Mouse (Mus musculus): ENCODE results near the gene Tmem63a. TPM values are rescaled to one million over a fixed set of nuclear protein-coding genes. Genes with fewer than 3 reads are reported as not detected.

Tmem63a gene
- polyA plus RNA-seq, 1 experiment from 2014 or later, result 1.3 TPM

- WGBS, result 31% methylated on average over 20 of the region's 20 CpGs
- ATAC-seq, result peak; percentile 56
- Histone ChIP-seq H3K27me3 (replicated peaks; ENCODE audit: control insufficient read depth, insufficient read depth, low read length) (peaks cover 36% of the 10 kb centered on the region), H3K27ac (ENCODE audit: low read depth, low read length) (no peak overlapping the region), H3K36me3 (ENCODE audit: control insufficient read depth, insufficient read depth, low read length) (no peaks in the 10 kb centered on the region), H3K4me2 (ENCODE audit: low read length) (peak overlapping the region; percentile 18; the same call in 1 of the 2 replicates), H3K4me1 (ENCODE audit: control insufficient read depth, insufficient read depth, low read length) (peaks cover 5% of the 10 kb centered on the region; the same call in 1 of the 2 replicates), H3K9ac (ENCODE audit: low read length) (no peak overlapping the region), H3K9me3 (replicated peaks; ENCODE audit: control insufficient read depth, low read length) (no peaks in the 10 kb centered on the region), H3K4me3 (ENCODE audit: low read depth, low read length) (no peak overlapping the region)
- peak; percentile 55 for DNase-seq (ENCODE audit: low spot score)
Observed at GRCm38 (mm10) chr1:180945001-180945980, 3.1 kb downstream of the Tmem63a start.

DNA sequence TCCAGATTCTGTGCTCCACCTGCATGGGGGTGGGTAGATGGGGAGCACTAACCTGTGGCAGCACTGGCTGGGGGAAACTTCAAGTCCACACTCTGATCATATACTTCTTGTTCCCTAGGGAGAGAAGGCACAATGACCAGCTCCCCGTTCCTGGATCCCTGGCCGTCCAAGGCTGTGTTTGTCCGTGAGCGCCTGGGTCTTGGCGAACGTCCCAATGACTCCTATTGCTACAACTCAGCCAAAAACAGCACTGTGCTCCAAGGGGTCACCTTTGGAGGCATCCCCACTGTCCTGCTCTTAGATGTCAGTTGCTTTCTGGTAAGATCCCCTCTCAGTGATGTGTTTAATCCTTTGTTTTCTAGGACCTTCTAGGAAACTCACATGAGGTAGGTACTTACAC lies 4.3 kb downstream of the Tmem63a start:
- Histone ChIP-seq H3K9ac (ENCODE audit: low read length) (no peak overlapping the region), H3K36me3 (ENCODE audit: control insufficient read depth, insufficient read depth, low read length) (no peaks in the 10 kb centered on the region), H3K9me3 (replicated peaks; ENCODE audit: control insufficient read depth, low read length) (no peaks in the 10 kb centered on the region), H3K4me1 (ENCODE audit: control insufficient read depth, insufficient read depth, low read length) (peaks cover 5% of the 10 kb centered on the region; the same call in 1 of the 2 replicates), H3K4me2 (ENCODE audit: low read length) (no peak overlapping the region), H3K27me3 (replicated peaks; ENCODE audit: control insufficient read depth, insufficient read depth, low read length) (peaks cover 26% of the 10 kb centered on the region), H3K27ac (ENCODE audit: low read depth, low read length) (no peak overlapping the region), H3K4me3 (ENCODE audit: low read depth, low read length) (no peak overlapping the region)
- WGBS, result 85% methylated on average over 6 of the region's 6 CpGs
- ATAC-seq (no peak), DNase-seq (ENCODE audit: low spot score) (no peak)

DNA sequence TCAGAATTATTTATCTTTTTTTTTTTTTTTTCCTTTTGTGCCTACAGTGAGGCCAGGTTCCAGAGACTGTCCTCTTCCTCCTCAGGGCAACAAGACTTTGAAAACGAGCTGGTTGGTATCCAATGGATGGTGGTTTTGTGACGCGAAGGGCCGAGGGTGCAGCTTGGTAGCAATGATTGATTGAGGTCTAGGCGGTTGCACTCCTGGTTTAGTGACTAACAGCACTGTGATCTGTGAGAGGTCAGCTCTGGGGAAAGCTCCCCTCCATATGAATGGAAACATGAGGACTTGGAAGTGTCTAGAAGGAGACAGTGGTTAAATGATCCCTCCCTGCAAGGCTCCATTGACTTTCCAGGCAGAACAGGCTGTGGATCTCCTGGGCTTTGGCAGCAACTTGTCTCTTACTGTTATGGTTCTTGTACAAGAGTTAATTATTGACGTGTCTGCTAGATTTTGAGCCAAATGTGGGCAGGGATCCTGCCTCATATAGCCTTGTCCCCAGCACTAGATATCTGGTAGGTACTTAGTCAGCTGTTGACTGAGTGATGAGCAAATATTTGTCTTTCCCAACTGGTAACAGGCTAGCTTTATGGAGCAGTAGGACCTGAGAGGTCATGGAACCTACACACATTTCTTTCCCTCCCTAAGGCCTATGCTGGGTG lies 10.1 kb downstream of the Tmem63a start:
- Histone ChIP-seq H3K4me1 (ENCODE audit: control insufficient read depth, insufficient read depth, low read length) (no peaks in the 10 kb centered on the region), H3K36me3 (ENCODE audit: control insufficient read depth, insufficient read depth, low read length) (no peaks in the 10 kb centered on the region), H3K4me3 (ENCODE audit: low read depth, low read length) (no peak overlapping the region), H3K4me2 (ENCODE audit: low read length) (no peak overlapping the region), H3K27ac (ENCODE audit: low read depth, low read length) (no peak overlapping the region), H3K27me3 (replicated peaks; ENCODE audit: control insufficient read depth, insufficient read depth, low read length) (no peaks in the 10 kb centered on the region), H3K9me3 (replicated peaks; ENCODE audit: control insufficient read depth, low read length) (no peaks in the 10 kb centered on the region), H3K9ac (ENCODE audit: low read length) (no peak overlapping the region)
- DNase-seq (ENCODE audit: low spot score) (no peak), ATAC-seq (no peak)
- whole genome bisulfite sequencing, result 91% methylated on average over 6 of the region's 6 CpGs

GRCm38 (mm10) chr1:180952808-180953207 lies 10.7 kb downstream of the Tmem63a start:
- Histone ChIP-seq H3K4me3 (ENCODE audit: low read depth, low read length) (no peak overlapping the region), H3K27ac (ENCODE audit: low read depth, low read length) (no peak overlapping the region), H3K27me3 (replicated peaks; ENCODE audit: control insufficient read depth, insufficient read depth, low read length) (no peaks in the 10 kb centered on the region), H3K4me2 (ENCODE audit: low read length) (no peak overlapping the region), H3K4me1 (ENCODE audit: control insufficient read depth, insufficient read depth, low read length) (no peaks in the 10 kb centered on the region), H3K9ac (ENCODE audit: low read length) (no peak overlapping the region), H3K36me3 (ENCODE audit: control insufficient read depth, insufficient read depth, low read length) (no peaks in the 10 kb centered on the region), H3K9me3 (replicated peaks; ENCODE audit: control insufficient read depth, low read length) (no peaks in the 10 kb centered on the region)
- WGBS, result 86% methylated on average over 5 of the region's 5 CpGs
- ATAC-seq (no peak), DNase-seq (ENCODE audit: low spot score) (no peak)

GRCm38 (mm10) chr1:180956401-180956800 lies 14.3 kb downstream of the Tmem63a start:
- Histone ChIP-seq H3K9me3 (replicated peaks; ENCODE audit: control insufficient read depth, low read length) (no peaks in the 10 kb centered on the region), H3K9ac (ENCODE audit: low read length) (no peak overlapping the region), H3K4me3 (ENCODE audit: low read depth, low read length) (no peak overlapping the region), H3K27me3 (replicated peaks; ENCODE audit: control insufficient read depth, insufficient read depth, low read length) (no peaks in the 10 kb centered on the region), H3K4me2 (ENCODE audit: low read length) (no peak overlapping the region), H3K36me3 (ENCODE audit: control insufficient read depth, insufficient read depth, low read length) (no peaks in the 10 kb centered on the region), H3K4me1 (ENCODE audit: control insufficient read depth, insufficient read depth, low read length) (no peaks in the 10 kb centered on the region), H3K27ac (ENCODE audit: low read depth, low read length) (no peak overlapping the region)
- DNase-seq (ENCODE audit: low spot score), result no peak
- ATAC-seq, result no peak
- 92% methylated on average over 8 of the region's 8 CpGs for WGBS

DNA sequence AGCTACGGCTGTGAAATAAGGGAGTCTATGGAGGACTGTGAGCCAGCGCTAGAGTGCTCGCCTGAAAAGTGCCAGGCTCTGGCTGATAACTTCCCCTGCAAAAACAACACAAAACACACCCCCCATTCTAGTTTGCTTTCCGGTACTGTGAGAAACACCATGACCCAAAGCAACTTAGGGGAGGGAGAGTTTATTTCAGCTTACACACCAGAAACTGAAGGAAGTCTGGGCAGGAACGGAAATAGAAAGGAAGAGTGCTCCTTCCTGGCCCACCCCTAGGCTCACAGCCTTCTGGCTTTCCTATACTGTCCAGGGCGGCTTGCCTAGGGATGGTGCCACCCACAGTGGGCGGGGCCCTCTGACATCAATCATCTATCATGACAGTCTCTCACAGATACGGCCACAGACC lies 14.8 kb downstream of the Tmem63a start:
- Histone ChIP-seq H3K27ac (ENCODE audit: low read depth, low read length) (no peak overlapping the region), H3K9ac (ENCODE audit: low read length) (no peak overlapping the region), H3K4me2 (ENCODE audit: low read length) (no peak overlapping the region), H3K36me3 (ENCODE audit: control insufficient read depth, insufficient read depth, low read length) (no peaks in the 10 kb centered on the region), H3K27me3 (replicated peaks; ENCODE audit: control insufficient read depth, insufficient read depth, low read length) (no peaks in the 10 kb centered on the region), H3K9me3 (replicated peaks; ENCODE audit: control insufficient read depth, low read length) (no peaks in the 10 kb centered on the region), H3K4me3 (ENCODE audit: low read depth, low read length) (no peak overlapping the region), H3K4me1 (ENCODE audit: control insufficient read depth, insufficient read depth, low read length) (no peaks in the 10 kb centered on the region)
- 84% methylated on average over 8 of the region's 8 CpGs for WGBS
- DNase-seq (ENCODE audit: low spot score) (no peak), ATAC-seq (no peak)

DNA sequence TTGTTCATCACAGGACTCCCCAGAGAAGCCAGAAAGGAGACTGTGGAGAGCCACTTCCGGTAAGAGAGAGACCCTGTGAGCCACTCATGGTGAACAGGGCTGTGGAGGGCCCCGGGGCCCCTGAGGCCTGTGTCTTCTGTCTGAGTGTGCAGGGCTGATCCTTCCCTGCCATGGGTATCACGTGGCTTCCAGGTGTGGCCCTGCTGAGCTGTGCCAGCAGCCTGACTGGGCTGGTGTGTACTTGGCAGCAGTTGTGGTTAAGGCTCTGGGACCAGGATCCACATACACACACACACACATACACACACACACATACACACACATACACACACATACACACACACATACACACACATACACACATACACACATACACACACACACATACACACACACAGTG lies 15.8 kb downstream of the Tmem63a start:
- Histone ChIP-seq H3K4me3 (ENCODE audit: low read depth, low read length) (no peak overlapping the region), H3K9ac (ENCODE audit: low read length) (no peak overlapping the region), H3K36me3 (ENCODE audit: control insufficient read depth, insufficient read depth, low read length) (no peaks in the 10 kb centered on the region), H3K4me1 (ENCODE audit: control insufficient read depth, insufficient read depth, low read length) (no peaks in the 10 kb centered on the region), H3K9me3 (replicated peaks; ENCODE audit: control insufficient read depth, low read length) (no peaks in the 10 kb centered on the region), H3K27ac (ENCODE audit: low read depth, low read length) (no peak overlapping the region), H3K27me3 (replicated peaks; ENCODE audit: control insufficient read depth, insufficient read depth, low read length) (no peaks in the 10 kb centered on the region), H3K4me2 (ENCODE audit: low read length) (no peak overlapping the region)
- WGBS, result 86% methylated on average over 3 of the region's 3 CpGs
- no peak for DNase-seq (ENCODE audit: low spot score)
- no peak for ATAC-seq

GRCm38 (mm10) chr1:180958797-180959196 lies 16.7 kb downstream of the Tmem63a start:
- no peak overlapping the region for H3K9ac ChIP-seq (ENCODE audit: low read length)
- H3K4me3 ChIP-seq (ENCODE audit: low read depth, low read length), result no peak overlapping the region
- H3K9me3 ChIP-seq (replicated peaks; ENCODE audit: control insufficient read depth, low read length), result no peaks in the 10 kb centered on the region
- ATAC-seq (no peak), DNase-seq (ENCODE audit: low spot score) (no peak)
- no peaks in the 10 kb centered on the region for H3K36me3 ChIP-seq (ENCODE audit: control insufficient read depth, insufficient read depth, low read length)
- no peaks in the 10 kb centered on the region for H3K27me3 ChIP-seq (replicated peaks; ENCODE audit: control insufficient read depth, insufficient read depth, low read length)
- no peak overlapping the region for H3K4me2 ChIP-seq (ENCODE audit: low read length)
- H3K4me1 ChIP-seq (ENCODE audit: control insufficient read depth, insufficient read depth, low read length), result no peaks in the 10 kb centered on the region
- H3K27ac ChIP-seq (ENCODE audit: low read depth, low read length), result no peak overlapping the region
- WGBS, result 58% methylated on average over 3 of the region's 3 CpGs

DNA sequence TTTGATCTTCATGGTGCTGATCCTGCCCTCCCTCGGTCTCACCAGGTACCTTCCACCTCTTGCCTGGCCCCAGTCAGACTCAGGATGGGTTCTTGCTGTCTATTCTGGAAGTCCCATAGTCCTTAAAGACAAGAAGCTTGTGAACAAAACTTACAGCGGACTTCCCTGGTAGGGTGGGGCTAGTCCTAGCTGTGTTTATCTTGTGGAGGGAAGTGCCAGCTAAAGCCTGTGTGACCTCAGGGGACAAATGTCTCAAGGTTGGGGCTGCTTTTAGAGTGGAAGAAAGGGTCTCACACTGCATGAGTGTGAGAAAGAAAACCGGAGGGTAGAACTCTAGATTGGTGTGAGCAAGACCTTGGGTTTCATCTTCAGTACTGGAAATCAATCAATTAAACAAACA lies 23.6 kb downstream of the Tmem63a start:
- H3K9ac ChIP-seq (ENCODE audit: low read length), result no peak overlapping the region
- H3K4me3 ChIP-seq (ENCODE audit: low read depth, low read length), result no peak overlapping the region
- DNase-seq (ENCODE audit: low spot score) (no peak), ATAC-seq (no peak)
- no peaks in the 10 kb centered on the region for H3K4me1 ChIP-seq (ENCODE audit: control insufficient read depth, insufficient read depth, low read length)
- no peaks in the 10 kb centered on the region for H3K27me3 ChIP-seq (replicated peaks; ENCODE audit: control insufficient read depth, insufficient read depth, low read length)
- no peaks in the 10 kb centered on the region for H3K9me3 ChIP-seq (replicated peaks; ENCODE audit: control insufficient read depth, low read length)
- no peaks in the 10 kb centered on the region for H3K36me3 ChIP-seq (ENCODE audit: control insufficient read depth, insufficient read depth, low read length)
- H3K27ac ChIP-seq (ENCODE audit: low read depth, low read length), result no peak overlapping the region
- H3K4me2 ChIP-seq (ENCODE audit: low read length), result no peak overlapping the region
- 91% methylated on average over 3 of the region's 3 CpGs for WGBS

Data from forebrain, embryonic 14.5 days (tissue).